Mouse (Mus musculus) liver, embryonic 12.5 days (tissue): Measurements from ENCODE around the gene Hba-x. TPM values are rescaled to one million over a fixed set of nuclear protein-coding genes. Genes with fewer than 3 reads are reported as not detected.

Experiments used
- ATAC-seq: fragments of 200-750 bp; cut with Nextera tagmentation; 2 replicates; pipeline ENCODE4 v1.8.0; 2017; ENCODE audit warnings: moderate number of reproducible peaks, mild to moderate bottlenecking, moderate library complexity
- H3K27ac ChIP-seq: fragments of 300-500 bp; sonication (generic); 2 replicates; pipeline ENCODE4 v1.5.1; 2016; ENCODE audit warnings: mild to moderate bottlenecking
- H3K27me3 ChIP-seq: fragments of 300-500 bp; sonication (generic); replicated peaks from 2 replicates; pipeline ENCODE4 v1.6.1; 2016; ENCODE audit warnings: mild to moderate bottlenecking, moderate library complexity
- H3K36me3 ChIP-seq: fragments of 300-500 bp; sonication (generic); 2 replicates; pipeline ENCODE4 v1.6.1; 2016; ENCODE audit warnings: mild to moderate bottlenecking, moderate library complexity
- H3K4me1 ChIP-seq: fragments of 300-500 bp; sonication (generic); 2 replicates; pipeline ENCODE4 v1.6.1; 2016
- H3K4me2 ChIP-seq: fragments of 300-500 bp; sonication (generic); 2 replicates; pipeline ENCODE4 v1.6.1; 2016; ENCODE audit warnings: mild to moderate bottlenecking, moderate library complexity
- H3K4me3 ChIP-seq: fragments of 300-500 bp; sonication (generic); 2 replicates; pipeline ENCODE4 v1.5.1; 2016; ENCODE audit warnings: mild to moderate bottlenecking, moderate library complexity
- H3K9ac ChIP-seq: fragments of 300-500 bp; sonication (generic); 2 replicates; pipeline ENCODE4 v1.6.1; 2016; ENCODE audit warnings: mild to moderate bottlenecking, moderate library complexity
- H3K9me3 ChIP-seq: fragments of 300-500 bp; sonication (generic); replicated peaks from 2 replicates; pipeline ENCODE4 v1.6.1; 2016; ENCODE audit warnings: mild to moderate bottlenecking, moderate library complexity
- WGBS: fragments of 180-500 bp; shearing (Covaris S2); methylation state at CpG from one replicate; pipeline ENCODE4 v1.1.7; 2016; ENCODE audit not compliant: insufficient replicate concordance; 5-methylcytosine and 5-hydroxymethylcytosine counted together
- polyA plus RNA-seq: library from polyadenylated mRNA; unstranded; fragments of >200 nt; fragmentation: Nextera tagmentation; extraction: Ambion mirVana; gene quantifications from 2 replicates; pipeline ENCODE4 v1.2.1, GENCODE M21; 2016

Hba-x gene
- polyA plus RNA-seq, 1 experiment from 2014 or later = 1,859 TPM

DNA sequence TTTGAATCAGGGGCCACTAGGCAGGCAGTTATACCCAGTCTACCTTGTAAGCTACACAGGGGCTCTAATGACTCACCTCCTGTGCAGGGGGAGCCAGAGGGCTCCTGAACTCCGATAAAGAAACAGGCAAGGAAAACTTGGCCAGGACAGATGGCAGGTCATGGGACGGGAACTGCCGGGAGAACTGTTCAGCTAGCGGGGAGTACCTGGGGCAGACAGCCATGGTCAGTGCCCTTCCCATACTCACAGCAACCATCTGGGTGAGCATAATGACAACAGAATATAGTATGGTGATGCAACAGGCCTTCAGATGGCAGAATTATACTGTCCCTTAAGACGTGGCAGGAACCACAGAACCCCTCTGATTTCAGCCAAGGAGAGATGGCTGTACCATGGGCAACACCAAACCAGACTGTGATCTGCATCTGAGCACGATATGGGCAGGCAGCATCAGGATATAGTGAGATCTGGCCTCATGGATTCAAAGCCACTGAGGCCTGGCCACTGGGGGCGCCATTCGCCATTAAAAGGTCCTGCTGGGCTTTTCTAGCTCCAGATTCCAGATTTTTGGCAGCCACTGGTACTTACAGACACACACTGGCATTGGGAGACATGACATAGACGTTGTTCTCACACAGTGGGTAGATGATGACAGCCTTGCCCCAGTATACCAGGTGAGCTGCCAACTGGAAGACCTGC, 39.3 kb upstream of the Hba-x start:
- H3K36me3 ChIP-seq = peaks cover 99% of the 10 kb centered on the region

DNA sequence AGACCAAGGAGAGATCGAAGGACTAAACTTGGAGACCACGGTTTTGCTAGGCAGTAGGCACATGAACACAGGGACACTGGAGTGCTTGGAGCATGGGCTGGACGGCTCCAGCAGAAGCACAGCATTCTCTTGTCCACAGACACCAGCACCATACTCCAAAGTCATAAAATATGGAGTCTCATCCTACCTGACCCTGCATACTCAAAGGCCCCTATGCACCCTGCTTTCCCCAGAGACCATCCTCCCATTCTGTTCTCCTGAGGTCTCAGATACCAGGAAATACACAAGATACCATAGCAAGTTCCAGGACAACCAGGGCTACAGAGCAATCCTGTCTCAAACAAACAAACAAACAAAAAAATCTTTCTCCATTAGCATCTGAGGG, 38.8 kb upstream of the Hba-x start:
- Histone ChIP-seq H3K4me1 (peaks cover 51% of the 10 kb centered on the region), H3K36me3 (peaks cover 99% of the 10 kb centered on the region)

More for the DNA sequence above, 39.3 kb upstream of the Hba-x start:
- no peaks in the 10 kb centered on the region for H3K27me3 ChIP-seq
- H3K9ac ChIP-seq = no peak overlapping the region; the same call in 1 of the 2 replicates
- ATAC-seq = no peak
- 0 out of 2 replicates have a peak overlapping the region, but pooled peaks have one; percentile 14 for H3K4me2 ChIP-seq
- H3K27ac ChIP-seq = peak overlapping the region; percentile 99
- WGBS = 61% methylated on average over 9 of the region's 9 CpGs
- H3K4me1 ChIP-seq = peaks cover 45% of the 10 kb centered on the region
- no peak overlapping the region for H3K4me3 ChIP-seq
- H3K9me3 ChIP-seq = no peaks in the 10 kb centered on the region

DNA sequence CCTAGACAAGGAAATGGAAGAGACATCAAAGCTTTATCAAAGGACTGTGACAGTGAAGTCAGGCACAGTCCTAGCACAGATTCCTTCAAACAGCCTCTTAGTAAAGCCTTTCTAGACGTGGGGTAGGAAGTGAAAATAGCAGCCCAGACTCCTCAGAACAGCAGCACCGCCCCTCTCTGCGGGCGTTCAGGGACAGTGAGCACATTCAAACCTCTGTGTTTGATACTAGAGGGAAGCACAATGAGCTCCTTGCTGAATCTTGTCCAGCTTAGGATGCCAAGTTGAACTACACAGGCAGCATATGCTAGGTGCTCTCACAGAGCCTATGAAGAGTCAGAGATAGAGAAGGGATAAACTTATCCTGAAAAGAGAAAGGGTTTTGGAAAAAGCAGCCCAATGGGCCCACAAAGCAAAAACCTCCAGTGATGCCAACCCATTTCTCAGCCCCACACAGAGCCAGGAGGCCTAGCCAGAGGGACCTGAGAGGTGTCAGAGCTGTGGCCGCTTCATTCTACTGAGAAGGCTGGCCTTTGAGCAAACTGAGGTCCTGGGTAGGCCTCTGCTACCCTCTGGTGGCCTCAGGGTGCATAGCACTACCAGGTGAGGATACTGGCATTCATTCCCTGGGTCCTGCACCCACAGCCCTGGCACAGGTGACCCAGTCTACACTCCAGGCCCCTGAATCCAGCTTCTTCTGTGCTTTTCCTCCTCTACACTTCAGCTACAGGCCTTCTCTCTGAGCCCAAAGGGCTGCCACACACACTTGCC, 37.9 kb upstream of the Hba-x start:
- Histone ChIP-seq H3K4me3 (no peak overlapping the region), H3K36me3 (peaks cover 99% of the 10 kb centered on the region), H3K4me1 (peaks cover 60% of the 10 kb centered on the region), H3K9me3 (no peaks in the 10 kb centered on the region), H3K4me2 (peak overlapping the region; percentile 34), H3K27me3 (no peaks in the 10 kb centered on the region), H3K27ac (peak overlapping the region; percentile 99), H3K9ac (peak overlapping the region; percentile 81)
- ATAC-seq = peak; percentile 58; the same call in 1 of the 2 replicates
- 73% methylated on average over 5 of the region's 5 CpGs for WGBS

More for the DNA sequence above, 38.8 kb upstream of the Hba-x start:
- Histone ChIP-seq H3K4me3 (no peak overlapping the region), H3K27ac (peak overlapping the region; percentile 99), H3K27me3 (no peaks in the 10 kb centered on the region), H3K4me2 (0 out of 2 replicates have a peak overlapping the region, but pooled peaks have one; percentile 14), H3K9me3 (no peaks in the 10 kb centered on the region), H3K9ac (peak overlapping the region; percentile 81; the same call in 1 of the 2 replicates)
- no peak for ATAC-seq
- WGBS = 90% methylated on average over 3 of the region's 3 CpGs

DNA sequence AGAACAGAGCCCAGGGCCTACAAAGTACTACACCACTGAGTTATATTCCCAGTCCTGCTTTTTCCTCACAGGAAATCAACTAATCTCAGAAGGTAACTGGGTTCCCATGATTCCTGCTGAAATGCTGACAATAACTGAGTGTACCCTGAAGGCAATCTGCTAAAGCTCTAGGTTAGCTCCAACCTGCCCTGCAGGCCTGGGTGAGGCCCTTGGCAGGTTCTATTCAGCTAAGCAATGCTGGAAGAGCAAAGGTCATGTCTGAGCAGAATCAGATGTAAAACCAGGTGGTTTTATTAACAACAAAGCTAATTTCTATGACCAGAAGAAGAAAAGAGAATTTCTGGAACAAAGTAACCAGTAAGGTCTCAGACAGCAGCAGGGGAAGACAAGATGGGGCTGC, 34.8 kb upstream of the Hba-x start:
- Histone ChIP-seq H3K27ac (peak overlapping the region; percentile 99), H3K4me2 (no peak overlapping the region), H3K27me3 (no peaks in the 10 kb centered on the region), H3K4me3 (no peak overlapping the region), H3K9ac (peak overlapping the region; percentile 81), H3K9me3 (no peaks in the 10 kb centered on the region), H3K36me3 (peaks cover 90% of the 10 kb centered on the region), H3K4me1 (peaks cover 87% of the 10 kb centered on the region)
- no peak for ATAC-seq

DNA sequence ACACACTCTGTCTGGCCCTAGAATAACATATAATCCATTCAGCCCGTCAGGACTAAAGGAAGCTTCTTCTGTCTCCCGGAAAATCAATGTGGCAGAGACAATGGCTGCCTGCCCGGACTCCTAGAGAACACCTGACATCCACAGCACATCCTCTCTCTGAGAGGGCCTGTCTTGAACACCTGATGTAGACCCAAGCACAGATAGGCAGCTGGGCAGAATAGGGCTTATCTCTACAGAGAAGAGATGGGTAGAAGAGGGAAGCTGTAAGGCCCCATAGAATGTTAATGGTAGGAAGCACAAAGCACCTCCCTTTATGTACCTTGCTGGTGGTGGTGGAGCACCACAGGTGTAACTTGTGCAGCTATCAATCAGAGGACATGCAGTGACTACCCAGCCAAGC, 34.0 kb upstream of the Hba-x start:
- Histone ChIP-seq H3K36me3 (peaks cover 90% of the 10 kb centered on the region), H3K4me2 (peak overlapping the region; percentile 17), H3K27me3 (no peaks in the 10 kb centered on the region), H3K4me3 (no peak overlapping the region), H3K27ac (peak overlapping the region; percentile 99), H3K9me3 (no peaks in the 10 kb centered on the region), H3K9ac (peak overlapping the region; percentile 81), H3K4me1 (peaks cover 93% of the 10 kb centered on the region)
- 72% methylated on average over 3 of the region's 3 CpGs for WGBS
- peak; percentile 56 for ATAC-seq

DNA sequence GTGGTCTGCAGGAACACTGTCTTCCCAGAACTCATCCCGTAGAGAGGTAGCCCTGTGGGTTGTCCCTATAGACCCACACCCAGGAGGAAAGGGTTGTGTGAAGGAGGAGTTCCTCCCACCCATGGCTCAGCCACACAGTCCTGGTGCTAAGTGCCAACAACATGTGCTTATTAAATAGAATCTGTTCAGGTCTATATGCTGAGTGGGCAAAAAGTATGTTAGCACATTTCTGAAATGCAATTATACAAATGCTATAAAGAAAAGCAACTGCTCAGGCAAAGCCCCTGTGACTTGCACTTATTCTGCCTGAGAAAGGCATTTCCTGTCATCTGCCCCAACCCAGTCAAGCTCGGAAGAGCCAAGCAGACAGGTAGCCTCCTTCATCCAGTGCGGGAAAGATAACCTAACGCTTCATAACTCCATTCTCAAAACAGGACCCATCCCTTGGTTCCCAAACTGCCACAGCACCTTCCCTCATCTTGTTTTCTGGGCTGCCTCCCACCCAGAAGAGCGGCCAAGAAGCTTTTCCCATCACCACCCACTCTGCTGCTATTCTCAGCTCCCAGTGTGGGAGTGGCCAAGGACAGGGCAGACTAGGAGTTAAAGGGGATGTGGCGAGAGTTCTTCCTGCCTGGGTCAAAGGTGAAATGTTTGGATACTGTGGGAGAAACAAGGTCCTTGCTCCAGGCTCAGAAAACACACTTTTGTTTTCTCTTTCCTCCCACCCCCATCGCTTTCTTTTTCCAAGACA, 32.8 kb upstream of the Hba-x start:
- Histone ChIP-seq H3K4me2 (peak overlapping the region; percentile 17; the same call in 1 of the 2 replicates), H3K36me3 (peaks cover 90% of the 10 kb centered on the region), H3K9me3 (no peaks in the 10 kb centered on the region), H3K4me1 (peaks cover 93% of the 10 kb centered on the region), H3K4me3 (no peak overlapping the region), H3K9ac (peak overlapping the region; percentile 81), H3K27ac (peak overlapping the region; percentile 99), H3K27me3 (no peaks in the 10 kb centered on the region)
- ATAC-seq = no peak
- 69% methylated on average over 7 of the region's 7 CpGs for WGBS

DNA sequence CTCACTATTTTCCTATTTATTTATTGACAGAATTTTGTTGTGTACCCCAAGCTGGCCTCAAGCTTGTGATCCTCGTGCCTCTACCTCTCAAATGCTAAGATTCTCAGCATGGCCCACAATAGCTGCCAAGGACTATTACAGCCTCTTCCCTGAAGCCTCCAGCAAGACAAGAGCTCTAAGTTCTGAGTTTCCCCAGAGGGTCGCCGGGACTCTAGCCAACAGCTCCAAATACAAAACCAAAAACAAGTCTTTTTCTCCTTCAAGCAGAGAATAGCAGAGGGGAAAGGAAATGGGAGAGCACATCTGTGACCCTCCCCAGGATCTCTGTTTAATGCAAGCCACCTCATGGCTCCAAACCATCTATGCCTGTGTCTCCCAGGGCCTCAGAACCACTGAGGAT, 32.1 kb upstream of the Hba-x start:
- H3K9me3 ChIP-seq = no peaks in the 10 kb centered on the region
- ATAC-seq = no peak
- no peak overlapping the region for H3K4me3 ChIP-seq
- peaks cover 91% of the 10 kb centered on the region for H3K36me3 ChIP-seq
- peaks cover 94% of the 10 kb centered on the region for H3K4me1 ChIP-seq
- H3K4me2 ChIP-seq = peak overlapping the region; percentile 1; the same call in 1 of the 2 replicates
- no peaks in the 10 kb centered on the region for H3K27me3 ChIP-seq
- H3K9ac ChIP-seq = peak overlapping the region; percentile 81
- 75% methylated on average over 3 of the region's 3 CpGs for WGBS
- H3K27ac ChIP-seq = peak overlapping the region; percentile 99

DNA sequence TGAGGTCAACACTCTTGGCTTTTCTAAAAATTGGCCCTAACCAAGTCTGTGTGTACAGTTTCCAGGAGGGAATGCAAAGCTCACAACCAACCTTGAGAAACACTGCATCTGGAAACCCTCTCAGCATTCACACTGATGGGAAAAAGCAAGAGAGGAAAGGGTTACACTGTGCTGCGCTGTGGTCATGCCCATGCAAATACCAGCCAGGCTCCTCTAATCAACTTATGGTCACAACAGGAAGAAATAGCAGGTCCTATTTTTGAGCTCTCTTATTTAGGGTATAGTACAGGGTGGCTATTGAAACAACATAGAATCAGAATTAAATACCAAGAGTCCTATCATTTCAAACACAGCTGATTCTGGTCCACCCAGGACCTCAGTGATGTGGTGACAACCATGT, 31.6 kb upstream of the Hba-x start:
- 61% methylated on average over 1 of the region's 1 CpGs for WGBS
- Histone ChIP-seq H3K4me2 (peak overlapping the region; percentile 57), H3K9me3 (no peaks in the 10 kb centered on the region), H3K4me3 (no peak overlapping the region), H3K36me3 (peaks cover 91% of the 10 kb centered on the region), H3K27ac (peak overlapping the region; percentile 99), H3K27me3 (no peaks in the 10 kb centered on the region), H3K4me1 (peaks cover 96% of the 10 kb centered on the region), H3K9ac (peak overlapping the region; percentile 81)
- no peak for ATAC-seq

DNA sequence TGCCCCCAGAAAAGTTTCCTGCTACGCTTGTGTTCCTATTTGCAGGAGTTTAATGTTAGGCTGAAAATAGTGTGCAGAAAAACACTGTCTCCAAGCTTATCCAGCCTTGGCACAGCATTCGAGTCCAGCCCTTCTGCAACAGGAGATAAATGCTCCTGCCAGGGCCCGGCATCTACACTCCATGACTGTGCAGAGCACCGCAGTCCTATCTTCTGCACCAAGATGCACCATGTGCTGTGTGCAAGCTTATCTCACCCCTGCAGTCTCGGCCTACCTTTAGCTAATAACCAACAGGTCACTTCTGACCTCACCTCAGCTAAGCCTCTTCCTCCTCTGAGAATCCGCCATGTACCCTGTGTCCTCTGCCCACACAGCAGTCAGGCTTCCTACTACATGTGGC, 30.6 kb upstream of the Hba-x start:
- Histone ChIP-seq H3K4me3 (0 out of 2 replicates have a peak overlapping the region, but pooled peaks have one; percentile 20), H3K9me3 (no peaks in the 10 kb centered on the region), H3K27ac (peak overlapping the region; percentile 99), H3K4me2 (peak overlapping the region; percentile 57), H3K9ac (peak overlapping the region; percentile 81), H3K27me3 (no peaks in the 10 kb centered on the region), H3K36me3 (peaks cover 91% of the 10 kb centered on the region), H3K4me1 (peaks cover 96% of the 10 kb centered on the region)
- peak; percentile 96 for ATAC-seq
- 18% methylated on average over 6 of the region's 6 CpGs for WGBS

DNA sequence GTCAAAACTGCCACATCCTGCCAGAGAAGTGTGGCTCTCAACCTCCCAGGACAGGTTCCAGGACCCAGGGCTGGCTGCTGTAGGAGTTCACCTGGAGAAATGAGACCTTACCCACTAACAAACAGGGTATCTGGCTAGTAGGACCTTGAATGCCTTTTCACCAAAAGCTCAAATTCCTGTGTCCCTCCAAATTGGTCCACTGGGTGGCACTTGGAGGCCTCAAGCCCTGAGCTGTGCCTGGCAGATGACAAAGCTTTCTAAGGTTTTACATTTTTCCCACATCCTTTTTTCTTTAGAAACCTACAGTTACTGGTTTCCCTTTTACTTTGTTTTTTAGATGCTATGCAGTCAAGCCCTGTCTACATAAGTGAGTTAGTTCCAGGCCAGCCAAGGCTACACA, 29.1 kb upstream of the Hba-x start:
- H3K4me1 ChIP-seq = peaks cover 94% of the 10 kb centered on the region
- no peak for ATAC-seq
- no peaks in the 10 kb centered on the region for H3K9me3 ChIP-seq
- peaks cover 83% of the 10 kb centered on the region for H3K36me3 ChIP-seq
- peak overlapping the region; percentile 74 for H3K9ac ChIP-seq
- peak overlapping the region; percentile 22 for H3K4me2 ChIP-seq
- no peaks in the 10 kb centered on the region for H3K27me3 ChIP-seq
- H3K4me3 ChIP-seq = no peak overlapping the region
- peak overlapping the region; percentile 99 for H3K27ac ChIP-seq

DNA sequence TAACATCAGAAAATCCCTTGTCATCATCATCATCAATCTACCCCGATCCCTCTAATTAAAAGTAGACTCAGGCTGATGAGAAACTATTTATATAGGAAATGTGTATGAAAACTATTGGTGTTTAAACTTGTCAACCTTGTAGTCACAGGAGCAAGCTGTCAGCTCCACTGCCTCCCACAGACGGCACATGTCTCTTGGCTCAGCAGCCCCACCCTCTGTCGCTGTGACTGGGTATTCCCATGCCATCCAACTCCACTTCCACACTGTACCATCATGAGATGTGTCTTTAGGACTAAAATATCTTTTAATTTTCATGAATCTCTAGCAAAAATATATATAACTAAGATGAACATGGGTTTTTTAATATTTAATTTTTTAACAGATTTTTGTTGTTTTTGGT, 27.9 kb upstream of the Hba-x start:
- Histone ChIP-seq H3K9me3 (no peaks in the 10 kb centered on the region), H3K9ac (peak overlapping the region; percentile 74), H3K4me1 (peaks cover 93% of the 10 kb centered on the region), H3K36me3 (peaks cover 84% of the 10 kb centered on the region), H3K27ac (peak overlapping the region; percentile 99), H3K27me3 (no peaks in the 10 kb centered on the region), H3K4me2 (no peak overlapping the region), H3K4me3 (no peak overlapping the region)
- no peak for ATAC-seq
- 68% methylated on average over 3 of the region's 3 CpGs for WGBS
